ENCODE assay signal across 10 mouse cellular contexts in the genomic region with DNA sequence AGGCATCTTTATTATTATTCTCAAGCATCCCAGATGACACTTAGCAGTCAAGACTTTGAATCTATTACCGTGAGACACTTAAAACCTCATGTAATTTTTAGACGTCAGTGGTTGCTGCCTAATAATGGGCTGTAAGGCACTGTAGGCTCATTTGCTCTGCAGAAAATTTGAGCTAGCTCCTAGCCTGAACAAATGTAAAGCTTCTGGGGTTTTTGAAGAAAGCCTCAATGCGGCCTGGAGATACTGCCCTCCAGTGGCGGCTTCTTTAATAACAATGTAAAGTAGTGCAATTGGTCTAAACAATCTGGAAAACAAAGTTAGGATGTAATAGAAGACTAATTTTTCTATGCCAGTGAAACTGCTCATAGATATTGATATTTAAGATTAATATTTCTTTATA.
DNase-seq lines count a peak whose midpoint lies in the region; ATAC-seq and TF ChIP-seq lines count a peak whose summit lies in the region.
"Had no signal": no experiment of that assay in that cellular context is flagged by ENCODE, and none has a peak within 500 bp of the region (broad histone marks: within the 10 kb centered on the region; RNA-seq: fewer than 3 reads in every experiment).

No protein-coding gene starts in this region.

- no peaks in the 10 kb centered on the region for H3K9me3 ChIP-seq in kidney, postnatal 0 days (replicated peaks; ENCODE audit: low read length)
- H3K9me3 ChIP-seq: neural tube, embryonic 12.5 days had no signal

- H3K9ac ChIP-seq in kidney, postnatal 0 days (ENCODE audit: low read depth, low read length), result no peak overlapping the region
- H3K9ac ChIP-seq: neural tube, embryonic 12.5 days had no signal

- peak; percentile 48; the same call in 1 of the 2 replicates for TF ChIP-seq CTCF in kidney, postnatal 0 days (IDR thresholded peaks at IDR 0.05; ENCODE audit: low read depth)

- no peak overlapping the region for H3K27ac ChIP-seq in kidney, postnatal 0 days
- H3K27ac ChIP-seq: neural tube, embryonic 12.5 days had no signal

- WGBS in kidney, postnatal 0 days, result 15% methylated on average over 4 of the region's 4 CpGs

- no peaks in the 10 kb centered on the region for H3K36me3 ChIP-seq in kidney, postnatal 0 days (ENCODE audit: insufficient read depth, low read length)
- H3K36me3 ChIP-seq: neural tube, embryonic 12.5 days had no signal

- H3K4me1 ChIP-seq in kidney, postnatal 0 days (replicated peaks; ENCODE audit: insufficient read depth, low read length), result no peaks in the 10 kb centered on the region
- H3K4me1 ChIP-seq: neural tube, embryonic 12.5 days had no signal

- no peak overlapping the region for H3K4me2 ChIP-seq in kidney, postnatal 0 days (ENCODE audit: low read length)
- H3K4me2 ChIP-seq: neural tube, embryonic 12.5 days had no signal

- no peaks in the 10 kb centered on the region for H3K27me3 ChIP-seq in kidney, postnatal 0 days (ENCODE audit: insufficient read depth, low read length)
- H3K27me3 ChIP-seq: neural tube, embryonic 12.5 days had no signal

- H3K4me3 ChIP-seq in kidney, postnatal 0 days (replicated peaks; ENCODE audit: low read depth, low read length), result no peak overlapping the region
- H3K4me3 ChIP-seq: neural tube, embryonic 12.5 days had no signal

- no peak for ATAC-seq in kidney, postnatal 0 days (replicated peaks; ENCODE audit: low FRiP score, low read depth)

- peak; percentile 6 for DNase-seq in kidney, postnatal 0 days (ENCODE audit: low spot score)
- no peak for DNase-seq in kidney, postnatal 25 days
- DNase-seq in R1 (ENCODE audit: low read depth, low spot score), result peak; percentile 4
- peak; percentile 5 to 26 for DNase-seq in frontal cortex, postnatal 36 days (ENCODE audit: low spot score in 2 of 2)
- DNase-seq in retina, postnatal 1 day, result peak; percentile 62
- no peak for DNase-seq in adrenal gland, postnatal 4 days (ENCODE audit: low spot score in 2 of 2)
- no peak for DNase-seq in thymus, postnatal 36 days
- no peak for DNase-seq in natural killer cell, adult 2 months (ENCODE audit: low spot score in 2 of 2)
- DNase-seq: adrenal gland, postnatal 36 days had no signal

Comparison
In these comparisons a context has a peak if more than half of its experiments do, and no peak if none do; other contexts are left out.
1. DNase-seq: peak in kidney, postnatal 0 days (single experiment), R1 (single experiment), frontal cortex, postnatal 36 days (2 of 2) and retina, postnatal 1 day (single experiment); none in kidney, postnatal 25 days (0 of 2), adrenal gland, postnatal 4 days (0 of 2), thymus, postnatal 36 days (0 of 2) and natural killer cell, adult 2 months (0 of 2).